Mouse (Mus musculus) stomach, embryonic 16.5 days (tissue): ENCODE measurements at regions not wholly inside any gene's neighbourhood (a gene's known extent, or its start where the extent isn't known, plus 50 kb on each side); places are given as distances from the start of the nearest gene placed in this dataset.

Experiments
- ATAC-seq: fragments of 200-750 bp; cut with Nextera tagmentation; 2 replicates; pipeline ENCODE4 v1.8.0; 2017; ENCODE audit warnings: moderate number of reproducible peaks, moderate TSS enrichment; ENCODE audit not compliant: insufficient read depth, low FRiP score
- H3K27ac ChIP-seq: fragments of 300-500 bp; sonication (generic); 2 replicates; pipeline ENCODE4 v1.5.1; 2014; ENCODE audit warnings: low read length
- H3K27me3 ChIP-seq: fragments of 300-500 bp; sonication (generic); 2 replicates; pipeline ENCODE4 v1.6.1; 2014; ENCODE audit warnings: low read length, control low read depth, mixed read lengths; ENCODE audit not compliant: control insufficient read depth, insufficient read depth
- H3K36me3 ChIP-seq: fragments of 300-500 bp; sonication (generic); 2 replicates; pipeline ENCODE4 v1.6.1; 2014; ENCODE audit warnings: low read length; ENCODE audit not compliant: control insufficient read depth, insufficient read depth
- H3K4me1 ChIP-seq: fragments of 300-500 bp; sonication (generic); 2 replicates; pipeline ENCODE4 v1.6.1; 2014; ENCODE audit warnings: low read length, control low read depth, mixed read lengths; ENCODE audit not compliant: control insufficient read depth, insufficient read depth
- H3K4me2 ChIP-seq: fragments of 300-500 bp; sonication (generic); 2 replicates; pipeline ENCODE4 v1.6.1; 2014; ENCODE audit warnings: low read depth, low read length, mixed read lengths
- H3K4me3 ChIP-seq: fragments of 300-500 bp; sonication (generic); replicated peaks from 2 replicates; pipeline ENCODE4 v1.5.1; 2014; ENCODE audit warnings: mild to moderate bottlenecking, low read length
- H3K9ac ChIP-seq: fragments of 300-500 bp; sonication (generic); 2 replicates; pipeline ENCODE4 v1.6.1; 2014; ENCODE audit warnings: low read length
- H3K9me3 ChIP-seq: fragments of 300-500 bp; sonication (generic); replicated peaks from 2 replicates; pipeline ENCODE4 v1.6.1; 2016; ENCODE audit warnings: low read length, control low read depth; ENCODE audit not compliant: control insufficient read depth
- WGBS: fragments of 180-500 bp; shearing (Covaris S2); extraction: QIAGEN DNeasy Blood & Tissue Kit; methylation state at CpG from one replicate; pipeline ENCODE4 v1.1.7; 2014; 5-methylcytosine and 5-hydroxymethylcytosine counted together

DNA sequence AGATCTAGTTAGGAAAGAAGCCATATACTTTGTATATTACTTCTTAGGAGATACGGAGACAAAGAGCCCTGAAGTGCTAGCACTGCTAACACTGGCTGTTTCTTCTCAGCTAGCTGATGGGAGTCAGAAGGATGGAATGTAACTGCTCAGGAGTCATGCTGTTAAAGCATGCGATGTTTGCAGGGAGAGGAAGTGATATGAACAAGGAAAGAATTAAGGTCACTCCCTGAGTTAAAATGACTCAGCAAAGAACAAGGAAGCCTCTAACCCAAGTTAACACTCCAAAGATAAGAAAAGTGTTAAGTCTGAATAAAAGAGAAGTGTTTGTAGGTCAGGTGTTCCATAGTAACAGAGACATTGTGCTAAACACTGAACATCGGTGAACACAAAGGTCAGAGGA is 86.9 kb upstream of the Zic3 start:
- no peak overlapping the region for H3K27ac ChIP-seq
- H3K9me3 ChIP-seq = no peaks in the 10 kb centered on the region
- 38% methylated on average over 3 of the region's 3 CpGs for WGBS
- H3K4me3 ChIP-seq = no peak overlapping the region
- no peaks in the 10 kb centered on the region for H3K4me1 ChIP-seq
- peak; percentile 44; the same call in 1 of the 2 replicates for ATAC-seq
- H3K9ac ChIP-seq = no peak overlapping the region
- H3K4me2 ChIP-seq = no peak overlapping the region
- H3K36me3 ChIP-seq = no peaks in the 10 kb centered on the region
- no peaks in the 10 kb centered on the region for H3K27me3 ChIP-seq

DNA sequence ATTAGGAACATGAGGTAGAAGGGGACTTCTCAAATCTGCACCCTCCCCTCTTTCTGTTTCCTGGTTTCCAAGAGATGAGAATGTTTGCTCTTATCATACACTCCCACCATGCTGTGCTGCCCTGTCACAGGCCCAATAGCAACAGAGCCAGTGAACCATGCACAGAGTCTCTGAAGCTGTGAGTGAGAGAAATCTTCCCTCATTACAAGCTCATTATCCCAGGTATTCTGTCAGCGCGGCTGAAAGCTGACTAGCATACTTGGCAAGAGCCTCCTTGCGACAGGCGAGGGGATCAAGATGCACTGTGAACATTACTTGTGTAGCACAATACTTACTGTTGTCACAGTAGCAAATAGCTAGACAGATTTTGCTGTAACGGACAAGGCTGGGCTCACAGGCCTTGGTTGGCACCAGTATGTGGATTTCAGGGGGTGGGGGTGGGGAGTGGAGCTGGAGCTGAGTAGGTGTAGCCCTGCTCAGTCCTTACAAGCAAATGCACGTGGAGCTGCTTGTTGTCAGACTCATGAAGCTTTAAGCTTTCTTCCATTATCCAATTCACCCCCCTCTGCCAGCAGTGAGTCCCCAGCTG is 84.2 kb upstream of the Zic3 start:
- no peak overlapping the region for H3K9ac ChIP-seq
- 45% methylated on average over 6 of the region's 6 CpGs for WGBS
- no peaks in the 10 kb centered on the region for H3K36me3 ChIP-seq
- no peak overlapping the region for H3K27ac ChIP-seq
- no peak overlapping the region for H3K4me3 ChIP-seq
- no peak for ATAC-seq
- no peaks in the 10 kb centered on the region for H3K27me3 ChIP-seq
- H3K4me2 ChIP-seq = no peak overlapping the region
- no peaks in the 10 kb centered on the region for H3K9me3 ChIP-seq
- H3K4me1 ChIP-seq = no peaks in the 10 kb centered on the region

DNA sequence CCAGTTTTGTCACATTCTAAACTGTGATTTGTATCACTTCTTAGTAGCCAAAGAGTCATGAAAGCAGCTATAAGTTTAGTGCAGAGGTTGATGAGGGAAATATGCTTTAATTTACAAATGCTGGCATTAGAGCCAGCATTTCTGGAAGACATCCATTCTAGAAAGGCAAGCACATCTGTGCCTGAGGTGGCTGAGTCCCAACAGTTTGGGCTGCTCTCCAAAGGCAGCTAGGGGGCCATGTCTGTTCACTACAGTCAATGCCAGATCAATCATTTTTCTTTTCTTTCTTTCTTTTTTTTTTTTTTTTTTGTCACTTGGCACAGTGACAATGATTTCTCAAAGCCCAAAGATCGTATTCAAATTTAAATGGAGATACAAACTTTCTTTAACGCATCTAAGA is 71.6 kb upstream of the Zic3 start:
- no peaks in the 10 kb centered on the region for H3K9me3 ChIP-seq
- ATAC-seq = no peak
- H3K36me3 ChIP-seq = no peaks in the 10 kb centered on the region
- WGBS = 53% methylated on average over 2 of the region's 2 CpGs
- no peak overlapping the region for H3K4me3 ChIP-seq
- H3K9ac ChIP-seq = no peak overlapping the region
- no peak overlapping the region for H3K27ac ChIP-seq
- H3K27me3 ChIP-seq = no peaks in the 10 kb centered on the region
- H3K4me1 ChIP-seq = no peaks in the 10 kb centered on the region
- no peak overlapping the region for H3K4me2 ChIP-seq

DNA sequence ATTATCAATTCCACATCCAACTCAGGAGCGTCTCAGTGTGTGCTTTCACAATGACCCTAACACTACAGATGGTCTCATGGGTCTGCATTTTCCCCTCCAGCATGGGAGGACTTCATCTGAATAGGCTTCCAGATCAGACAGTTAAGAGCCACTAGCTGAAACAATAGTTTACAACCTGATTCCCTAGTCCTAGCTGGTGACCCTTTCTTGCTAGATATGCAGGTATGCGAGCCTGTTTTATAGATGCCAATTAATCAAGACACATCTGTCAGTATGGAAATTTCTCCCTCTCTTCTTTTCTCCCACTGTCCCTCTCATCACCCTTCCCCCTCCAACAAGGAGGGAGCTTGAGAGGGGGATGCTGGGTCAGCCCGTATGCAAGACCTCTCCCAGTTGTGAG is 71.2 kb upstream of the Zic3 start:
- Histone ChIP-seq H3K9me3 (no peaks in the 10 kb centered on the region), H3K4me1 (no peaks in the 10 kb centered on the region), H3K4me2 (no peak overlapping the region), H3K27me3 (no peaks in the 10 kb centered on the region), H3K36me3 (no peaks in the 10 kb centered on the region), H3K27ac (no peak overlapping the region), H3K4me3 (no peak overlapping the region), H3K9ac (no peak overlapping the region)
- ATAC-seq = no peak
- 53% methylated on average over 3 of the region's 3 CpGs for WGBS

DNA sequence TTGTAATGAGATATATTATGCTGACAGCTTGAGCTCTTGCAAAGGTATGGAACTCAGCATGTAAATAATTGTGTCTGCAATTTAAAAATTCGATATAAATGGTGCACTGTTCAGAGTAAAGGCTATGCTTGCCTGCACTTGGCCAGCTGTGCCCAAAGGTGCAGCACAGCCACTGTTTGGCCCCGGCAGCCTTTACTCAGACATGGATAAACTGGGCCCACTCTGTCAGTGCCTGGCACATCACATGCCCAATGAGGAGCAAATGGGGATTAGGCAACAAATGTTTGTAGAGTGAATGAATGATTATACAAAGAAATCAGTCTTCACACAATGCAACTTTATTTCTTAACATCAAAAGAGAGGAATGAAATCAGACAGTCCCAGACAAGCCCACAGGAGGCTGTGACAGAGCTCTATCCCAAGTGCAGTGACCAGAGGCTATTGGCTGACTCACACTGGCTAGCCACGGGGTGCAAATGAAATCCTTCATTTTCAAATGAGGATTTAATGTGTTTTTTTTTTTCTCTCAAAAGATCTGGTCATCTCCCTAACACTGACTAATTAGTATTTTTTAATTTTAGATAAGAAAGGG is 67.8 kb upstream of the Zic3 start:
- WGBS = 34% methylated on average over 3 of the region's 3 CpGs
- no peak overlapping the region for H3K27ac ChIP-seq
- no peak overlapping the region for H3K9ac ChIP-seq
- H3K27me3 ChIP-seq = no peaks in the 10 kb centered on the region
- H3K36me3 ChIP-seq = no peaks in the 10 kb centered on the region
- H3K4me2 ChIP-seq = no peak overlapping the region
- H3K9me3 ChIP-seq = no peaks in the 10 kb centered on the region
- no peak for ATAC-seq
- H3K4me1 ChIP-seq = no peaks in the 10 kb centered on the region
- H3K4me3 ChIP-seq = no peak overlapping the region
